Mouse (Mus musculus): ENCODE data around the gene Mybph.
"Not testable (repeated sequence)": the region's sequence is repeated elsewhere in the genome, so short reads cannot be mapped to it uniquely, and the experiment has no call there.

Gene Mybph

GRCm38 (mm10) chr1:134232778-134233531, 39.7 kb downstream of the Mybph start:
- peak in 1 of 2 experiments; percentile 71 for DNase-seq (ENCODE audit: low spot score in 2 of 2)

- no peak for DNase-seq (ENCODE audit: low spot score in 2 of 2)
Observed at GRCm38 (mm10) chr1:134233681-134234454, 40.6 kb downstream of the Mybph start.

- peak in 1 of 2 experiments; percentile 51 for DNase-seq (ENCODE audit: low spot score in 2 of 2)
Observed at GRCm38 (mm10) chr1:134234455-134235390, 41.5 kb downstream of the Mybph start.

GRCm38 (mm10) chr1:134235391-134235921, 42.2 kb downstream of the Mybph start, which contains the start of gene Adora1:
Gene Adora1 (minus strand): TSS chr1:134235431.
- no peak for DNase-seq (ENCODE audit: low spot score in 2 of 2)

- no peak for DNase-seq (ENCODE audit: low spot score in 2 of 2)
Observed at GRCm38 (mm10) chr1:134236142-134236541, 42.9 kb downstream of the Mybph start.

- DNase-seq (ENCODE audit: low spot score in 2 of 2): no peak
Observed at GRCm38 (mm10) chr1:134237438-134237837, 44.2 kb downstream of the Mybph start.

GRCm38 (mm10) chr1:134240701-134241100, 47.5 kb downstream of the Mybph start:
- DNase-seq (ENCODE audit: low spot score in 2 of 2): no peak

GRCm38 (mm10) chr1:134241298-134241697, 48.0 kb downstream of the Mybph start:
- DNase-seq (ENCODE audit: low spot score in 2 of 2): no peak

GRCm38 (mm10) chr1:134242286-134242685, 49.0 kb downstream of the Mybph start:
- DNase-seq (ENCODE audit: low spot score in 2 of 2): no peak

GRCm38 (mm10) chr1:134243505-134243904, 50.3 kb downstream of the Mybph start:
- no peak for DNase-seq (ENCODE audit: low spot score in 2 of 2)

GRCm38 (mm10) chr1:134243948-134244914, 51.0 kb downstream of the Mybph start:
- DNase-seq (ENCODE audit: low spot score in 2 of 2): peak; percentile 88 to 92

GRCm38 (mm10) chr1:134245004-134245717, 51.9 kb downstream of the Mybph start:
- DNase-seq (ENCODE audit: low spot score in 2 of 2): peak in 1 of 2 experiments; percentile 26

- no peak for DNase-seq (ENCODE audit: low spot score in 2 of 2)
Observed at GRCm38 (mm10) chr1:134246590-134246989, 53.3 kb downstream of the Mybph start.

GRCm38 (mm10) chr1:134249681-134250080, 56.4 kb downstream of the Mybph start:
- DNase-seq (ENCODE audit: low spot score in 2 of 2): not testable (repeated sequence)
